Mouse (Mus musculus): ENCODE measurements around the gene 4930544G11Rik. TPM values are rescaled to one million over a fixed set of nuclear protein-coding genes. Genes with fewer than 3 reads are reported as not detected.

4930544G11Rik gene
- polyA plus RNA-seq, 2 experiments, result not detected

- DNase-seq (ENCODE audit: low read depth in 3 of 3, low spot score in 3 of 3) (no peak), ATAC-seq (ENCODE audit: insufficient read depth) (no peak)
- H3K9ac ChIP-seq (replicated peaks), result no peak overlapping the region
- H3K4me3 ChIP-seq (ENCODE audit: insufficient read depth in 1 of 2, low read depth in 2 of 2, low read length in 2 of 2), result no peak overlapping the region
- no peak overlapping the region for H3K27ac ChIP-seq
- H3K4me2 ChIP-seq (ENCODE audit: low read depth), result no peak overlapping the region
- WGBS (ENCODE audit: insufficient replicate concordance), result 70% methylated on average over 6 of the region's 6 CpGs
- H3K9me3 ChIP-seq (ENCODE audit: control insufficient read depth, low read length), result no peaks in the 10 kb centered on the region
- no peaks in the 10 kb centered on the region for H3K27me3 ChIP-seq (ENCODE audit: control insufficient read depth, insufficient read depth, low read length)
- no peaks in the 10 kb centered on the region for H3K4me1 ChIP-seq (replicated peaks; ENCODE audit: control insufficient read depth in 2 of 2, insufficient read depth in 2 of 2, low read length in 1 of 2)
- no peaks in the 10 kb centered on the region for H3K36me3 ChIP-seq (replicated peaks; ENCODE audit: control insufficient read depth, insufficient read depth, low read depth)
- no peak for TF ChIP-seq EP300 (IDR thresholded peaks at IDR 0.05; ENCODE audit: low read depth)
- no peak for TF ChIP-seq CTCF (IDR thresholded peaks at IDR 0.05; ENCODE audit: low read depth)
Measured at GRCm38 (mm10) chr6:65950492-65950891, 1.9 kb upstream of the 4930544G11Rik start.

GRCm38 (mm10) chr6:65969386-65970111, 17.1 kb downstream of the 4930544G11Rik start:
- Histone ChIP-seq H3K9me3 (ENCODE audit: control insufficient read depth, low read length) (no peaks in the 10 kb centered on the region), H3K36me3 (replicated peaks; ENCODE audit: control insufficient read depth, insufficient read depth, low read depth) (no peaks in the 10 kb centered on the region), H3K9ac (replicated peaks) (no peak overlapping the region), H3K27me3 (ENCODE audit: control insufficient read depth, insufficient read depth, low read length) (no peaks in the 10 kb centered on the region), H3K4me1 (replicated peaks; ENCODE audit: control insufficient read depth in 2 of 2, insufficient read depth in 2 of 2, low read length in 1 of 2) (no peaks in the 10 kb centered on the region), H3K4me3 (ENCODE audit: insufficient read depth in 1 of 2, low read depth in 2 of 2, low read length in 2 of 2) (no peak overlapping the region), H3K27ac (no peak overlapping the region), H3K4me2 (ENCODE audit: low read depth) (no peak overlapping the region)
- ATAC-seq (ENCODE audit: insufficient read depth) (no peak), DNase-seq (ENCODE audit: low read depth in 3 of 3, low spot score in 3 of 3) (no peak)
- 56% methylated on average over 6 of the region's 6 CpGs for WGBS (ENCODE audit: insufficient replicate concordance)
- no peak for TF ChIP-seq CTCF (IDR thresholded peaks at IDR 0.05; ENCODE audit: low read depth)
- TF ChIP-seq EP300 (IDR thresholded peaks at IDR 0.05; ENCODE audit: low read depth), result no peak

- no peaks in the 10 kb centered on the region for H3K4me1 ChIP-seq (replicated peaks; ENCODE audit: control insufficient read depth in 2 of 2, insufficient read depth in 2 of 2, low read length in 1 of 2)
- ATAC-seq (ENCODE audit: insufficient read depth), result no peak
- H3K36me3 ChIP-seq (replicated peaks; ENCODE audit: control insufficient read depth, insufficient read depth, low read depth), result no peaks in the 10 kb centered on the region
- TF ChIP-seq EP300 (IDR thresholded peaks at IDR 0.05; ENCODE audit: low read depth) (no peak), CTCF (IDR thresholded peaks at IDR 0.05; ENCODE audit: low read depth) (no peak)
- H3K9ac ChIP-seq (replicated peaks), result no peak overlapping the region
- H3K4me2 ChIP-seq (ENCODE audit: low read depth), result no peak overlapping the region
- H3K27me3 ChIP-seq (ENCODE audit: control insufficient read depth, insufficient read depth, low read length), result no peaks in the 10 kb centered on the region
- no peak overlapping the region for H3K27ac ChIP-seq
- 79% methylated on average over 9 of the region's 9 CpGs for WGBS (ENCODE audit: insufficient replicate concordance)
- no peaks in the 10 kb centered on the region for H3K9me3 ChIP-seq (ENCODE audit: control insufficient read depth, low read length)
- no peak for DNase-seq (ENCODE audit: low read depth in 3 of 3, low spot score in 3 of 3)
- H3K4me3 ChIP-seq (ENCODE audit: insufficient read depth in 1 of 2, low read depth in 2 of 2, low read length in 2 of 2), result no peak overlapping the region
Measured at GRCm38 (mm10) chr6:65970410-65970809, 18.0 kb downstream of the 4930544G11Rik start.

- Histone ChIP-seq H3K9ac (replicated peaks) (no peak overlapping the region), H3K36me3 (replicated peaks; ENCODE audit: control insufficient read depth, insufficient read depth, low read depth) (no peaks in the 10 kb centered on the region), H3K4me3 (ENCODE audit: insufficient read depth in 1 of 2, low read depth in 2 of 2, low read length in 2 of 2) (no peak overlapping the region), H3K27ac (no peak overlapping the region), H3K4me2 (ENCODE audit: low read depth) (no peak overlapping the region), H3K9me3 (ENCODE audit: control insufficient read depth, low read length) (no peaks in the 10 kb centered on the region), H3K4me1 (replicated peaks; ENCODE audit: control insufficient read depth in 2 of 2, insufficient read depth in 2 of 2, low read length in 1 of 2) (no peaks in the 10 kb centered on the region), H3K27me3 (ENCODE audit: control insufficient read depth, insufficient read depth, low read length) (no peaks in the 10 kb centered on the region)
- 62% methylated on average over 3 of the region's 3 CpGs for WGBS (ENCODE audit: insufficient replicate concordance)
- ATAC-seq (ENCODE audit: insufficient read depth), result no peak
- no peak for DNase-seq (ENCODE audit: low read depth in 3 of 3, low spot score in 3 of 3)
- TF ChIP-seq CTCF (IDR thresholded peaks at IDR 0.05; ENCODE audit: low read depth) (no peak), EP300 (IDR thresholded peaks at IDR 0.05; ENCODE audit: low read depth) (no peak)
Measured at GRCm38 (mm10) chr6:65992081-65992480, 39.7 kb downstream of the 4930544G11Rik start.

- no peak overlapping the region for H3K9ac ChIP-seq (replicated peaks)
- H3K4me3 ChIP-seq (ENCODE audit: insufficient read depth in 1 of 2, low read depth in 2 of 2, low read length in 2 of 2), result no peak overlapping the region
- DNase-seq (ENCODE audit: low read depth in 3 of 3, low spot score in 3 of 3) (no peak), ATAC-seq (ENCODE audit: insufficient read depth) (no peak)
- H3K36me3 ChIP-seq (replicated peaks; ENCODE audit: control insufficient read depth, insufficient read depth, low read depth), result no peaks in the 10 kb centered on the region
- H3K27me3 ChIP-seq (ENCODE audit: control insufficient read depth, insufficient read depth, low read length), result no peaks in the 10 kb centered on the region
- no peak overlapping the region for H3K4me2 ChIP-seq (ENCODE audit: low read depth)
- no peak for TF ChIP-seq CTCF (IDR thresholded peaks at IDR 0.05; ENCODE audit: low read depth)
- no peak for TF ChIP-seq EP300 (IDR thresholded peaks at IDR 0.05; ENCODE audit: low read depth)
- no peaks in the 10 kb centered on the region for H3K9me3 ChIP-seq (ENCODE audit: control insufficient read depth, low read length)
- H3K27ac ChIP-seq, result no peak overlapping the region
- no peaks in the 10 kb centered on the region for H3K4me1 ChIP-seq (replicated peaks; ENCODE audit: control insufficient read depth in 2 of 2, insufficient read depth in 2 of 2, low read length in 1 of 2)
Measured at GRCm38 (mm10) chr6:65998343-65998742, 45.9 kb downstream of the 4930544G11Rik start.

Other genes with a start within 250 kb of the 4930544G11Rik start
- gene Prdm5, start 173.6 kb upstream of the 4930544G11Rik start, polyA plus RNA-seq (2012; rRNA removed), result 0.96 and 1.4 TPM in 2 replicates
- gene Prdm5, start 173.6 kb upstream of the 4930544G11Rik start, polyA plus RNA-seq (2014; fragmentation: Nextera tagmentation; extraction: Ambion mirVana), result 1.1 and 1.3 TPM in 2 replicates

All from liver, embryonic 14.5 days (tissue).